Mouse (Mus musculus) neural tube, embryonic 10.5 days (tissue): Measurements from ENCODE around the gene Phb2.

Experiments
- DNase-seq: peaks from one replicate; pipeline ENCODE4 v3.0.0-alpha.2; 2017; ENCODE audit warnings: low spot score; ENCODE audit errors: extremely low spot score

Gene Phb2

DNA sequence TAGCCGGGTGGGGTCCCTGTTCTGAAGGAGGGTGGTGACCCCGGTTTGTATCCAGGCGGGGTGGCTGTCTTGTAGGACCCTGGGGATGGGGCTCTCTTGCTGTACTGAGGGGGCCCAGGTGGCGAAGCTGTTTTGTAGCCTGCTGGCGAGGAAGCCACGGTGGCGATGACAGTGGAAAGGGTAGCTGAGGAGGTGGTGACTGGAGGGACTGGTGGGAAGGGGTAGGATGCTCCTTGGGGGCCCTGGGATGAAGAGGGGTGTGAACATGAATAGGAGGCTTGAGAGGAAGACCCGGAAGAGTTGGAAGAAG is 34.1 kb downstream of the Phb2 start:
- DNase-seq = no peak

DNA sequence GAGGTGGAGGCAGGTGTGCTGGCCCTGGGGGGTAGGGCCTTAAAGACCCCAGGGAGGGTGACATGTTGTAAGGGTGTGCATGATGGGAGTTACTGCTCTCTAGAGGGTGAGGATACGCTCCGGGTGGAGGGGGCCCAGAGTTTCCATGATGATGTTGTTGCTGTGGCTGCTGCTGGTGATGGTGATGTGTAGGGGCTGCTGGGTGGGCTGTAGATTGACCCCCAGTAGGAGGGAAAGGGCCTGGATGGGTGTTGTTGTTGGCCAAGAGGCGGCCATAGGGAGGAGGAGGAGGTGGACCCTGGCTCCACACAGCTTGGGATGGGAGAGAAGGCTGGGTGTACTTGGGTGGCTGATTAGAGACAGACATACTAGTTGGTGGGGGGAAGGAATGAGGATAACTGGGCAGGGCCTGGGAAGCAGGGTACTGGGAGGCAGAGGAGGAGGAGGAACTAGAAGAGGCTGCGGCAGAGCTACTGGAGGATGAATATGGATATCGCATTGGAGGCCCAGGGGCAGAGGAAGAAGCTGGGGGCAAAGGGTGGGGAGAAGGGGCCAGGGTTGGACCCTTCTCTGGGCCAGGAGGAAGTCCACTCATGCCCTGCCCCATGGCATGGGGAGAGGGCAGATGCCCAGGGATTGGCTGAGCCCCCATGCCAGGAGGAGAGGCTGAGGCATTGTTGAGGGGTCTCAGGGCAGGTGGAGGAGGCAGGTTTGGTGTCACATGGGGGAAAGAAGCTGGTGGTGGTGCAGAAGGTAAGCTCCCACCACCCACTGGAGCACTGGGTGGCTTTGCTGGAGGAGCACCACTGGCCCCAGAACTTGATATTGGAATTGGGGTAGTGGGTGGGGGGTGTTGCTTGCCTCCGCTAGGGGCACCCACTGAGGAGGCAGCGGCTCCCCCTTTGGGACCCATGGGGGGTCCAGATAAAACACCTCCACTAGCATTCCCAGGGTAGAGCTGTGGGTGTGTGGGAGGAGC is 34.8 kb downstream of the Phb2 start:
- no peak for DNase-seq

DNA sequence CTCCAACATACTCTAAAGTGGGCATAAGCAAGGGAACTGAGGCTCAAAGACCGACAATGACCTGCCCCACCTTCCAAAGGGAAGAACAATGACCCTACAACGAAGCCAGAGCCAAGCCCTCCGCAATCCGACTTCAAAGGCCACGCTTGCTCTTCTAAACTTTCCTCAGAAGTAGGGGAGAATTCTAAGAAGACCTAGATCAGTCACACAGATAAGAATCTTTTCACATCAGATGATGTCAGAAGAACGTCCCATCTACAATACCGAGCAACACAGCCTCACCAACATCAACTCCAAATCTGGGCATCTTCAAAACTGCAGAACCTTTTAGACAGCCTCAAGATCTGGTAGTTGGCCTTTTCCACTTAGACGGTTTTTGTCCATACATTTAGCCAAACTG is 38.3 kb downstream of the Phb2 start:
- DNase-seq = no peak

DNA sequence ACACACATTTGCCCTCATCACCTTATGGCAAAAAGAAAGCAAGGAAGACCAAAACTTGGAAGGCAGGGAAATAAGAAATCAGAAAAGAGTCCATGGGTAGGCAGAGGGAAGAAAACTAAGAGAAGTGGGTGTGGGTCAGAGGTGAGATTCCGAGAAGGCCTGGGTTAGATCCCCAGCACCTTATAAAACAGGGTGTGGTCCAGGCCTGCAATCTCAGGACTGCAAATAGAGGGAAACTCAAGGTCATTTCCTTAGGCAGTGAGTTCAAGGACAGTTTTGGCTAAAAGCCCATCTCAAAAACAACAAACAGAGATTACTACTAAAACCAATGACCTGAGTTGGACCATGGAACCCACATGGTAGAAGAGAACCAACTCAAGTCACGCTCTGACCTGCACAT is 41.7 kb downstream of the Phb2 start:
- no peak for DNase-seq

DNA sequence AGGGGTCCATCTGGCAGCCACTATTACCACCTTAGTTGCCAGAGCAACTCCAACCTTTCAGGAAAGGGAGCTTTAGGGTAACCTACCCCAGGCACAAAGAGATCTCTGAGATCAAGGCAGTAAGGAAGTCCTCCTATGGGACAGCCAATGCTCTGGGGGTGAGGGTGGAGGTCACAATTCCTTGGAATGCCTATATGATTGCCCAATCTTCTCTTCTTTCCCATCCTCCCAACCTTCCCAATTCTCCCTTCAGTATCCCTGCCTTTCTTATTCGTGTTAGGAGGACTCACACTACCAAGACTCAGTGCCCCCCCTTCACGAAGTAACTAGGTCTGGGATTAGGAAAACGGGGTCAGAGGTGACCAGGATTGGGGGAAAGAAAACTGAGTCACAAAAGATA is 43.2 kb downstream of the Phb2 start:
- no peak for DNase-seq

DNA sequence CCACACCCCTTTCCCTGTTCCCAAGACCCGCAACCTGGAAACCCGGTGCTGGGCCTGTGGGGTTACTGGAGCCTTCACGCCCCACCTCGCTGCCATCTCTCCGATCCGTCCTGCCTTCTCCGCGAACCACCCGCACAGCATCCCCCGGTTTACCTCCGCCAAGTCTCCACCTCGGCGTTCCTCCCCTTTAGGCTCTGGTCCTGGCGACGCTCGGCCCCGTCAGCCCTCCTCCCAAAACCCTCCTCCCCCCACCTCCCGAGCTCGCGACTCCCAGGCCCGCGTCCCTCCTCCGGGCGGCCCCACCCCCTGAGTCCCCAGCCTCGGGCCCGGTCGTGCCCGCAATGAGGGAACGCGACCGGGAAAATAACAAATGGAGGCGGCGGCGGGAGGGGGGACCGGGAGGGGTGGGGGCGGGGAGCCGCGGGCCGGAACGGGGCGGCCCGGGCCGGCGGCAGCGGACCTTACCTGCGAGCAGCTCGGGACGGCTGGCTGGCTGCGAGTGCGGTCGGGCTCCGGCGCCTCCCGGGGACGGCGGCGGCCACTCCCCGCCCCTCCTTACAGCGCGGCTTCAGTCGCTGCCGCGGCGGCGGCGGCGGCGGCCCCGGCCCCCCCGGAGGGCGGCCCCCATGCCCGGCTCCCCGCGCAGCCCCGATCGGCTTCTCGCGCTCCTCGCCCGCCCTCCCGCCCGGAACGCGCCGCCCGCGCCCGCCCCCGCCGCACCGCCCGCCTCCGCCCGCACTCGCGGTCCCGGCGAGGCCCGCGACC is 43.9 kb downstream of the Phb2 start, which contains the start of the genes Gm45234 and Atn1:
Gene Gm45234 (minus strand): TSS at position 191 of the 765 bp plus-strand sequence.
Gene Atn1 (minus strand): TSS at position 694 of the 765 bp plus-strand sequence.
- DNase-seq = peak; percentile 82

DNA sequence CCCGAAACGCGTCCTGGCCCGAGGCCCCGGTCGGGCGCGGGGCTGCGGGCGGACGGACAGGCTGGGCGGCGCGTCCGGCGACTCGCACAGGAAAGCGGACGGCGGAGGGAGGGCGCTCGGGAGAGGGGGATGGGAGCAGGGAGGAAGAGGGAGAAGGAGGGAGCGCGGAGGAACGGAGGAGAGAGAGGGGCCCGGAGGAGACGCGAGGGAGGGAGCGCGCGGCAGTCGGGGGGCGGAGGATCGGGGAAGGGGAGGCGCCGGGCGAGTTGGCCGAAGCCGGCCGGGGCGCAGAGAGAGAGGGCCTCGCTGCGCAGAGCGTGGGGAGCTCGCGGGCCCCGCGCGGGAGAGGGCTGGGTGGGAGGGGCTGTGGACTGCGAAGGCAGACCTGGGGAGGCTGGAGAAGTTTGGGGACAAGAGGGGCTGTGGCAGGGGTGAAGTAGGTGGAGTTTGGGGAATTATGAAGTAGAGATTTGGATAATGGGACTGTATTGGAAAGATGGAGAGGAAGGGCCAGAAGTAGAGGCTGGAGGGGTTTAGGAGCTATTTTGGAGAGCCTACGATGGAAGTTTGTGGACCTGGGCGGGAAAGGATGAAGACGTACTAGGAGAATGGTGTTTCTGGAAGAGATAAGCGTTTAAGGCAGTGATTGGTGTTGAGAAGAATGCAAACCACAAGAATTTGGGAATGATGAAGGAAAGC is 44.7 kb downstream of the Phb2 start:
- peak; percentile 87 for DNase-seq

DNA sequence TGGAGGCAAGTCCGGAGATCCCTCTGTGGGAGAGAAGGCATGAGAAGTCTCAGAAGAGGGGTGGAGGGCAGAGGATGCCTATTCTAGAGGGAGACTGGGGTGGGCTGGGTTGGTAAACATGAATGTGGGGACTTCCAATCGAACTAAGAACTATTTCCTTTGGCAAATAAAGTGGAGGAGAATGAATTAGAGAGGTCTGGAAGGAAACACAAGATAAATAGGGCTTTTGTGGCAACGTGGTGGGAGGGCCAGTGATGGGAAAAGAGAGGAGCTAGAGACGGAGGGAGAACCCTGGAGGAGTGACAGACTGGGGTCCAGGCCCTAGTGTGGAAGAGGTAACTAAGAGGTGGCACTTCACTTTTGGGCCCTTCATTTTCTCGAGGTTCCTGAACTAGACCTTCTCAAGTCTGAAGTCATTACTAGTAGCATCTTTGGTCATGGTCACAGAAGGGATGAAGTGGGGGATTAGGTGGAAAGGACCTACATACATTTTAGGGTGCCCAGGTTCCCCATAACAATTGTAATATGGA is 45.3 kb downstream of the Phb2 start:
- no peak for DNase-seq

DNA sequence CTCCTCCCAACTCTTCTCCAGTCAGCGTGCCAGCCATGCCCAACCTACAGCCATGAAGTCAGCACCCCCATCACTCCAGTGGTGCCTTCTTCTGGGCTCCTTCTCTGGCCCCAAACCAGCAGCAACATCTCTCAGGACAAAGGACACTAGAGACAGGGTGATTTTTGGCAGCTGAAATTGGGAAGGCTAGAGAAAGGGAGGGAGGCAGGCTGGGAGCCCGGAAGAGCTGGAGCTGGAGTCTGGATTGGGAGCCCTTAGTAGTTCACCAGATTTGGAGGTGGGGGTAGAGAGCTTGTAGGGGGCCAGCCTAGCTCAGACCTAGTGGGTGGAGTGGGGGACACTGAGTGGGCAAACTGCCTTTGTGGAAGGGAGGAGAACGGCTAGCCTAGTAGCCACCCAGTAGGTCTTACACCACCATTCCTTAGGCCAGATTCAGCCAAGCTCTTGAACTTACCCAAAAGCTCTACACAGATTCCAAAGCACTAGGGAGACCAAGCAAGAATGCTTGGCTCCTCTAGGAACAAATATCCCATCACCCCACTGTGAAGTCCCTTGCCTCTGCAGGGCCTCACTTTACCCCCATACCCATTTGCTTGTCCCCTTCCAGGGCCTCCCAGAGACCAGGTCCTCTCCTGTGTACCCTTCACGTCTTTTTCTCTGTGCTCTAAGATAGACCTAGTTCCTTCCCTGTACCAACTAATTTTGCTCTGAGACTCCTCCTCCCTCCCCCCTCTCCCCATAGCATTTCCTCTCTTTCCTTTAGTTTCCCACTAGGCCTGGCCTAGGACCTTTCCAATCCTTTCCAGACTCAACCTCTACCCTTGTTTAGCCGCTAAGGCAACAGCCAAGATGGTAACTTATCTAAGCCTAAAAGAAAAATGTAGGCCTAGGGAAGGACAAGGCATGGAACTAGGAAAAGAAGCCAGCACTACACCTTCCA is 46.0 kb downstream of the Phb2 start:
- DNase-seq = no peak

DNA sequence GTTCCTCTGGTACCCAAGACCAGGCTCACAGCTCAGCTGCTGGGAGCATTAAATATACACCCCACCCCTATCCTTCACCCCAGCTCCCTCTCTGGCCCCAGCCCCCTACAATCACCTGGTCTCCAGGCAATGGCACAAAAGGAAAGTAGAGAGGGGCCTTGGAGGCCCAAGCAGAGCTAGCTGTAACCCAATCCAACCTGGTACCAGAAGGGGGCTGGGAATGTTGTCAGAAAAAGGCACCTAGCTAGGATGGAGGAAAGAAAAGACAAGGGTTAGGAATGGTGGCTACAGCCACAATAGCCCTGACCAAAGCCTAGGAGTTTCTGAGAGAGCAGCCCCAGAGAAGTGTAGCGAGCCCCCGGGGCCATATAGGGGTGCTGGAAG is 46.7 kb downstream of the Phb2 start:
- no peak for DNase-seq

DNA sequence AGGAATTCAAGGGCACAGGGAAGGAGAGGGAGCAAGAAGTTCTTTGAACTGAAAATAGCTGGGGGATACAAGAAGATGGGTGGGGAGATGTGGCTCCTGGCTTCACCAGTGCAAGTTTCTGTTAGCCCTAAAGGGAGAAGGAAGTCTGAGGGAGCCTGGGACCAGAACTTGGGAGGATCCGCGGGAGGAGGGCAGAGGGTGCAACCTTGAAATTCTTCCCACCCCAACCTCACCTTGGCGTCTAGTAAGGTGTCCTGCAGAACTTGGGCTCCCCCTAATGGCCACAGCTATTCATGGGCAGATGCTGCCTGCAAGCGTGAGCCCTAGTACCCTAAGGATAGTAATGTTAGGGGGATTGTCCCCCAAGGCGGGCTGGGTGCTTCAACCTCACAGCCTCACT is 47.1 kb downstream of the Phb2 start:
- peak; percentile 85 for DNase-seq

DNA sequence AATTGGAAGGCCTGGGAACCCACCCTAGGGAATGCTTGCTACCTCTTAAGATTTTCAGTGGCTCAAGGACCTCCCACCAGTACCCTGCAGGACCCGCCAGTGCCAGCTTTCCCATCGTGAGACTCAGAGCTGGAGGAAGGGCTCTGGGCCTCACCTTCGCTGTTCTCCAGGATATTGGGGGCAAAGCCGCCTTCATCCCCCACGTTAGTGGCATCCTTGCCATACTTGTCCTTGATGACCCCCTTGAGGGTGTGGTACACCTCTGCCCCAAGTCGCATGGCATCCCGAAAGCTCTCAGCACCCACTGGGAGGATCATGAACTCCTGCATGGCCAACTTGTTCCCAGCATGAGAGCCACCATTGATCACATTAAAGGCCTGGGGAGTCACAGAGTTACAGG is 53.8 kb downstream of the Phb2 start:
- DNase-seq = no peak
